Mouse (Mus musculus) embryonic facial prominence, embryonic 11.5 days (tissue): ENCODE results near the gene Stk39. TPM values are rescaled to one million over a fixed set of nuclear protein-coding genes. Genes with fewer than 3 reads are reported as not detected.

Experiments
- ATAC-seq: fragments of 200-750 bp; cut with Nextera tagmentation; replicated peaks from 2 replicates; pipeline ENCODE4 v1.8.0; 2017; ENCODE audit warnings: low read depth; ENCODE audit not compliant: insufficient number of reproducible peaks, low FRiP score, low TSS enrichment
- DNase-seq: peaks from one replicate; pipeline ENCODE4 v3.0.0-alpha.2; 2015; ENCODE audit warnings: low spot score
- H3K27ac ChIP-seq: fragments of 300-500 bp; sonication (generic); replicated peaks from 2 replicates; pipeline ENCODE4 v1.5.1; 2014; ENCODE audit warnings: mild to moderate bottlenecking, low read depth, low read length, control low read depth
- H3K27me3 ChIP-seq: fragments of 300-500 bp; sonication (generic); 2 replicates; pipeline ENCODE4 v1.6.1; 2014; ENCODE audit warnings: mild to moderate bottlenecking, low read length, moderate library complexity, mixed read lengths; ENCODE audit not compliant: control insufficient read depth, insufficient read depth
- H3K36me3 ChIP-seq: fragments of 300-500 bp; sonication (generic); replicated peaks from 2 replicates; pipeline ENCODE4 v1.6.1; 2014; ENCODE audit warnings: low read depth, mild to moderate bottlenecking, low read length, moderate library complexity, mixed read lengths; ENCODE audit not compliant: control insufficient read depth, insufficient read depth
- H3K4me1 ChIP-seq: fragments of 300-500 bp; sonication (generic); 2 replicates; pipeline ENCODE4 v1.6.1; 2014; ENCODE audit warnings: low read length, mixed read lengths; ENCODE audit not compliant: control insufficient read depth, insufficient read depth
- H3K4me2 ChIP-seq: fragments of 300-500 bp; sonication (generic); 2 replicates; pipeline ENCODE4 v1.6.1; 2014; ENCODE audit warnings: low read depth, mild to moderate bottlenecking, control low read depth, low read length, moderate library complexity
- H3K4me3 ChIP-seq: fragments of 300-500 bp; sonication (generic); 2 replicates; pipeline ENCODE4 v1.5.1; 2014; ENCODE audit warnings: low read depth, low read length, control low read depth
- H3K9ac ChIP-seq: fragments of 300-500 bp; sonication (generic); replicated peaks from 2 replicates; pipeline ENCODE4 v1.6.1; 2014; ENCODE audit warnings: mild to moderate bottlenecking, control low read depth, low read length
- H3K9me3 ChIP-seq: fragments of 300-500 bp; sonication (generic); replicated peaks from 2 replicates; pipeline ENCODE4 v1.6.1; 2016; ENCODE audit warnings: mild to moderate bottlenecking, low read length, inconsistent platforms, mixed read lengths; ENCODE audit not compliant: control insufficient read depth
- WGBS: fragments of 180-500 bp; shearing (Covaris S2); extraction: QIAGEN DNeasy Blood & Tissue Kit; methylation state at CpG from one replicate; pipeline ENCODE4 v1.1.7; 2014; 5-methylcytosine and 5-hydroxymethylcytosine counted together
- polyA plus RNA-seq: library from polyadenylated mRNA; unstranded; fragments of >200 nt; fragmentation: Nextera tagmentation; extraction: Ambion mirVana; gene quantifications from 2 replicates; pipeline ENCODE4 v1.2.1, GENCODE M21; 2014

Stk39 gene
- polyA plus RNA-seq, 1 experiment from 2014 or later = 26.9 TPM

GRCm38 (mm10) chr2:68435494-68436255, 36.4 kb downstream of the Stk39 start:
- H3K4me1 ChIP-seq = no peaks in the 10 kb centered on the region
- no peaks in the 10 kb centered on the region for H3K9me3 ChIP-seq
- H3K27me3 ChIP-seq = no peaks in the 10 kb centered on the region
- DNase-seq = no peak
- 27% methylated on average over 15 of the region's 15 CpGs for WGBS
- no peak overlapping the region for H3K9ac ChIP-seq
- no peak for ATAC-seq
- no peak overlapping the region for H3K4me3 ChIP-seq
- no peak overlapping the region for H3K27ac ChIP-seq
- H3K4me2 ChIP-seq = no peak overlapping the region
- no peaks in the 10 kb centered on the region for H3K36me3 ChIP-seq

DNA sequence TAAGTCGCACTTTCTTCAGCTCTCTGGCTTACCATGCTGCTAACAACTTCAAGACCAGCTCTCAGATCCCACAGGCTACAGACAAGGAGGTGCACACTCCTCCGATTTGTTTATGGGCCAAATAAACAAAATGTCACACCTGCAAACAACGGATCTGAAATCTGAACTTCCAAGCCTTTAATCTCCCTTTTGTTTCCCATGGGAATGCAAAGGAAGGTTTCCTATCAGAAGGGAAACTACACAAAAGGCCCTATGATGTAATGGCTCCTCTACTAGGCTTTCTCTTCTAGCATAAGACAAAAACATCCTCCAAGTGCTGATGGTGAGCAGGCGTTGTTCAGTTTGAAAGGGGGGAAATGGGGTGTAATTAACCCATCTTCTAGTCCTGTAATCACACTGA, 37.1 kb downstream of the Stk39 start:
- H3K4me1 ChIP-seq = no peaks in the 10 kb centered on the region
- H3K27me3 ChIP-seq = no peaks in the 10 kb centered on the region
- no peak overlapping the region for H3K4me3 ChIP-seq
- DNase-seq (no peak), ATAC-seq (no peak)
- no peak overlapping the region for H3K27ac ChIP-seq
- no peaks in the 10 kb centered on the region for H3K36me3 ChIP-seq
- H3K9me3 ChIP-seq = no peaks in the 10 kb centered on the region
- 42% methylated on average over 4 of the region's 4 CpGs for WGBS
- no peak overlapping the region for H3K4me2 ChIP-seq
- H3K9ac ChIP-seq = no peak overlapping the region

GRCm38 (mm10) chr2:68434576-68434975, 37.5 kb downstream of the Stk39 start:
- ATAC-seq (no peak), DNase-seq (no peak)
- no peaks in the 10 kb centered on the region for H3K36me3 ChIP-seq
- no peaks in the 10 kb centered on the region for H3K4me1 ChIP-seq
- no peak overlapping the region for H3K4me2 ChIP-seq
- no peak overlapping the region for H3K4me3 ChIP-seq
- WGBS = 59% methylated on average over 5 of the region's 5 CpGs
- H3K9ac ChIP-seq = no peak overlapping the region
- H3K27me3 ChIP-seq = no peaks in the 10 kb centered on the region
- H3K9me3 ChIP-seq = no peaks in the 10 kb centered on the region
- no peak overlapping the region for H3K27ac ChIP-seq

DNA sequence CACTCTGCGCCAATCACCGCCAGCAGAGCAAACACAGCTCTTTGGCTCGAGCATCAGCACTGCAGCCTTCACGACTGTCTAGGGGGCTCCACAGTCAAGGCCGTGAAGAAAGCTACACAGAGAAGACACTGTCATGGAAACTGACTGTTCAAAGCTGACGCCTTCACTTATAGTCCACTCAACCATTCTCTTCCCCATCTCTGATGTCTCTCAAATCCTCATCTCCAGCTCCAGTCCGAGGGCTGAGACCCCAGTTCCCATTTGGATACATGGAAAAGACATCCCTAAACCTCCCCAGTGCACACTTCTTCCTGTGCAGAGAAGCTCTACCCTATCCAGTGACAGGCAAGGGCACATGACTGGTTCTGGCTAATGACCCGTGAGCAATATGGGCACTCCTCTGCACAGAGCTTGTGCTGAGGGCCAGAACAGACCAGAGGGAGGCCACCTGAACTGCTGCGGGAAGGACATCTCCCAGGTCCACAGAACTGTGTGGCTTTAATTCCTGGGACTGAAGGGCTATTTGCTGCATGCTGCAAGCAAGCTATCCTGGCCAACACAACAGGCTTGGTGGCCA, 38.2 kb downstream of the Stk39 start:
- Histone ChIP-seq H3K4me2 (no peak overlapping the region), H3K36me3 (no peaks in the 10 kb centered on the region), H3K9me3 (no peaks in the 10 kb centered on the region), H3K27me3 (no peaks in the 10 kb centered on the region), H3K27ac (no peak overlapping the region), H3K4me3 (no peak overlapping the region), H3K9ac (no peak overlapping the region), H3K4me1 (no peaks in the 10 kb centered on the region)
- ATAC-seq (no peak), DNase-seq (no peak)
- 86% methylated on average over 9 of the region's 9 CpGs for WGBS

GRCm38 (mm10) chr2:68432834-68433233, 39.2 kb downstream of the Stk39 start:
- no peak for DNase-seq
- WGBS = 73% methylated on average over 4 of the region's 4 CpGs

DNA sequence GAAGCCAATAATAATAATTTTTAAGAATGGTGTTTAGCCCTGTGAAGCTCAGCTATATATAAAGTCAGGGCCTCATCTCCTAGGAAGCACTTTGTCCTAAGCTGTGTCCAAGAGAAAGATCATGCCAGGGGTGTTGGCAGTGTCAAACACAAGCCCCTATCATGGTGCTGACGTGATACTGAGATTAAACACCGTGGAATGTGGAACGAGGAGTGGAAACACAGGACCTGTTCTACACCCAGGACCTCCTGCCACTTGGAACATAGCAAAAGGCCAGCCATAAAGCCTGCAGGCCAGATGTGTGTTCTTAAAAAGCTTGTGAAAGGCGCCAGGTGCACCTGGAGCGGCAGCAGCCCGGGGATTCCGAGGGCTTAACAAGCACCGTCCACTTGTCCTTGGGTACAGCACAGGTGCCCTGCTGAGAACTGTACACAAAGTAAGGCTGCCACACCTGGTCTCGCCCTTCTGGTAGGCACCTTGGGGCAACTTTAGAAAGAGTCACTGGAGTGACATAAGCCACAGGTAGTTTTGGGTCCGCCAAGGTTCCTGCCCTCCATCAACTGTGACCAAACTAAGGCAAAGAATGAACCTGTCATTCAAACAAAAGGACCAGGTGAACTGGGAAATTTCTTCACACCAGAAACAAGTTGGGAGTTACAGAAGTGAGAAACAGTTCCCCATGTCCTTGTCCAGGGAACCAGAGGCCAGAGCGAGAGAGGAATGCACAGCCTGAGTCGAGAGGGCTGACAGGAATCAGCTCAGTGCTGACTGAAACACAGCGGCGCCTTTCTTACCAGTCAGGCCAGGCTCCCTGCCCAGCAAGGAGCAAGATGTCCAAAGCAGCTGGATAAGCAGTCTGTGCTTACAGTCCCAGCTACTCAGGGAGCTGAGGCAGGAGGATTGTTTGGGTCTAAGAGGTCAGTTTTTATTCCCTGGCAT, 40.8 kb downstream of the Stk39 start:
- no peak for ATAC-seq
- no peaks in the 10 kb centered on the region for H3K27me3 ChIP-seq
- no peaks in the 10 kb centered on the region for H3K9me3 ChIP-seq
- DNase-seq = no peak
- H3K4me2 ChIP-seq = no peak overlapping the region
- 84% methylated on average over 14 of the region's 14 CpGs for WGBS
- no peaks in the 10 kb centered on the region for H3K36me3 ChIP-seq
- H3K4me3 ChIP-seq = no peak overlapping the region
- no peak overlapping the region for H3K9ac ChIP-seq
- H3K27ac ChIP-seq = no peak overlapping the region
- no peaks in the 10 kb centered on the region for H3K4me1 ChIP-seq

More at GRCm38 (mm10) chr2:68432834-68433233, 39.2 kb downstream of the Stk39 start:
- H3K27ac ChIP-seq = no peak overlapping the region
- no peak for ATAC-seq
- H3K27me3 ChIP-seq = no peaks in the 10 kb centered on the region
- no peak overlapping the region for H3K4me2 ChIP-seq
- H3K4me1 ChIP-seq = no peaks in the 10 kb centered on the region
- no peak overlapping the region for H3K4me3 ChIP-seq
- no peaks in the 10 kb centered on the region for H3K9me3 ChIP-seq
- no peaks in the 10 kb centered on the region for H3K36me3 ChIP-seq
- H3K9ac ChIP-seq = no peak overlapping the region

GRCm38 (mm10) chr2:68430493-68430892, 41.6 kb downstream of the Stk39 start:
- DNase-seq (no peak), ATAC-seq (no peak)
- Histone ChIP-seq H3K4me1 (no peaks in the 10 kb centered on the region), H3K27ac (no peak overlapping the region), H3K9ac (no peak overlapping the region), H3K4me3 (no peak overlapping the region), H3K36me3 (no peaks in the 10 kb centered on the region), H3K27me3 (no peaks in the 10 kb centered on the region), H3K4me2 (no peak overlapping the region), H3K9me3 (no peaks in the 10 kb centered on the region)
- 88% methylated on average over 5 of the region's 5 CpGs for WGBS
